Mouse (Mus musculus) bone marrow, adult 2 months (tissue): Measurements from ENCODE around the gene Lrp1.

ENCODE experiments used
- CTCF ChIP-seq: fragments of 200-500 bp; IDR thresholded peaks from 2 replicates; pipeline ENCODE4 v1.5.1; 2011; ENCODE audit warnings: low read length, control low read depth; ENCODE audit not compliant: control insufficient read depth, insufficient read depth
- POLR2A ChIP-seq: fragments of 200-500 bp; IDR thresholded peaks from 2 replicates; pipeline ENCODE4 v1.6.1; 2011; ENCODE audit warnings: low read depth, mild to moderate bottlenecking, control low read depth, low read length, borderline replicate concordance; ENCODE audit not compliant: control insufficient read depth

- TF ChIP-seq CTCF (no peak), POLR2A (no peak)
Measured at GRCm38 (mm10) chr10:127661291-127661914, 40.5 kb upstream of the Lrp1 start.
